Mouse (Mus musculus) embryonic facial prominence, embryonic 15.5 days (tissue): Measurements from ENCODE around the gene Sap25. TPM values are rescaled to one million over a fixed set of nuclear protein-coding genes. Genes with fewer than 3 reads are reported as not detected.

Source experiments
- ATAC-seq: fragments of 200-750 bp; cut with Nextera tagmentation; 2 replicates; pipeline ENCODE4 v1.8.0; 2017; ENCODE audit warnings: low read depth, moderate TSS enrichment; ENCODE audit not compliant: insufficient number of reproducible peaks, low FRiP score, low TSS enrichment
- H3K27ac ChIP-seq: fragments of 300-500 bp; sonication (generic); replicated peaks from 2 replicates; pipeline ENCODE4 v1.5.1; 2015; ENCODE audit warnings: mild to moderate bottlenecking, inconsistent platforms
- H3K27me3 ChIP-seq: fragments of 300-500 bp; sonication (generic); 2 replicates; pipeline ENCODE4 v1.6.1; 2015; ENCODE audit warnings: inconsistent platforms
- H3K36me3 ChIP-seq: fragments of 300-500 bp; sonication (generic); 2 replicates; pipeline ENCODE4 v1.6.1; 2015; ENCODE audit warnings: mild to moderate bottlenecking, inconsistent platforms
- H3K4me1 ChIP-seq: fragments of 300-500 bp; sonication (generic); 2 replicates; pipeline ENCODE4 v1.6.1; 2015; ENCODE audit warnings: inconsistent platforms
- H3K4me2 ChIP-seq: fragments of 300-500 bp; sonication (generic); replicated peaks from 2 replicates; pipeline ENCODE4 v1.6.1; 2015; ENCODE audit warnings: mild to moderate bottlenecking, inconsistent platforms
- H3K4me3 ChIP-seq: fragments of 300-500 bp; sonication (generic); replicated peaks from 2 replicates; pipeline ENCODE4 v1.5.1; 2015; ENCODE audit warnings: mild to moderate bottlenecking, inconsistent platforms
- H3K9ac ChIP-seq: fragments of 300-500 bp; sonication (generic); 2 replicates; pipeline ENCODE4 v1.6.1; 2015; ENCODE audit warnings: inconsistent platforms
- H3K9me3 ChIP-seq: fragments of 300-500 bp; sonication (generic); replicated peaks from 2 replicates; pipeline ENCODE4 v1.6.1; 2016; ENCODE audit warnings: inconsistent platforms
- WGBS: fragments of 180-500 bp; shearing (Covaris S2); methylation state at CpG from one replicate; pipeline ENCODE4 v1.1.7; 2015; 5-methylcytosine and 5-hydroxymethylcytosine counted together
- polyA plus RNA-seq: library from polyadenylated mRNA; unstranded; fragments of >200 nt; fragmentation: Nextera tagmentation; extraction: Ambion mirVana; gene quantifications from 2 replicates; pipeline ENCODE4 v1.2.1, GENCODE M21; 2015

The Sap25 gene
- polyA plus RNA-seq, 1 experiment from 2014 or later = 10.2 TPM

GRCm38 (mm10) chr5:137628498-137629305 lies 12.4 kb upstream of the Sap25 start, which contains the start of the genes Fbxo24, Lrch4 and Gm20605:
Gene Fbxo24, minus strand, starts transcription at chr5:137629002.
Gene Lrch4, plus strand, starts transcription at chr5:137629121.
Gene Gm20605, plus strand, starts transcription at chr5:137629175.
- Histone ChIP-seq H3K27ac (peak within 1 kb of the TSS; percentile 92), H3K4me1 (peaks cover 47% of the 10 kb centered on the region), H3K9me3 (no peaks in the 10 kb centered on the region), H3K4me3 (peak within 1 kb of the TSS; percentile 99), H3K9ac (peak within 1 kb of the TSS; percentile 87), H3K36me3 (peaks cover 11% of the 10 kb centered on the region), H3K27me3 (no peaks in the 10 kb centered on the region), H3K4me2 (peak within 1 kb of the TSS; percentile 91)
- WGBS = under 1% methylated on average over 45 of the region's 46 CpGs
- ATAC-seq = peak; percentile 98

DNA sequence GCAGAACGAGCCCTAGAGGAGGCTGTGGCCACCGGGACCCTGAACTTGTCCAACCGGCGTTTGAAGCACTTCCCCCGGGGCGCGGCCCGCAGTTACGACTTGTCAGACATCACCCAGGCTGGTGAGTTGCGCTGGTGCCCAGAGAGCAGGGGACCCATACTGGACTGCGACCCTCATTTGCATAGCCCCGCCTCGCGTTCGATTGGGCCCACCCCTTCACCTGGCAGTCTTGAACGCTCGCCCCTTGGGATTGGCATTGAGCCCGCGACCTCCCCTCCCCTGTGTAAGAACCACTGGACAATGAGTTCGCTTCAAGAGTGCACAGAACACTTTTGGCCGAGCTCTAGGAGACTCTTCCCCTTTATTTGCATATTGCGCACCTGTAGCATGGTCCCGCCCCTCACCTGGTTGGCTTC lies 11.8 kb upstream of the Sap25 start:
- peak overlapping the region; percentile 87 for H3K9ac ChIP-seq
- no peaks in the 10 kb centered on the region for H3K27me3 ChIP-seq
- peak overlapping the region; percentile 91 for H3K4me2 ChIP-seq
- peak overlapping the region; percentile 99 for H3K4me3 ChIP-seq
- H3K9me3 ChIP-seq = no peaks in the 10 kb centered on the region
- H3K4me1 ChIP-seq = peaks cover 52% of the 10 kb centered on the region
- H3K36me3 ChIP-seq = peaks cover 17% of the 10 kb centered on the region
- H3K27ac ChIP-seq = peak overlapping the region; percentile 92
- WGBS = under 1% methylated on average over 23 of the region's 23 CpGs
- ATAC-seq = no peak

DNA sequence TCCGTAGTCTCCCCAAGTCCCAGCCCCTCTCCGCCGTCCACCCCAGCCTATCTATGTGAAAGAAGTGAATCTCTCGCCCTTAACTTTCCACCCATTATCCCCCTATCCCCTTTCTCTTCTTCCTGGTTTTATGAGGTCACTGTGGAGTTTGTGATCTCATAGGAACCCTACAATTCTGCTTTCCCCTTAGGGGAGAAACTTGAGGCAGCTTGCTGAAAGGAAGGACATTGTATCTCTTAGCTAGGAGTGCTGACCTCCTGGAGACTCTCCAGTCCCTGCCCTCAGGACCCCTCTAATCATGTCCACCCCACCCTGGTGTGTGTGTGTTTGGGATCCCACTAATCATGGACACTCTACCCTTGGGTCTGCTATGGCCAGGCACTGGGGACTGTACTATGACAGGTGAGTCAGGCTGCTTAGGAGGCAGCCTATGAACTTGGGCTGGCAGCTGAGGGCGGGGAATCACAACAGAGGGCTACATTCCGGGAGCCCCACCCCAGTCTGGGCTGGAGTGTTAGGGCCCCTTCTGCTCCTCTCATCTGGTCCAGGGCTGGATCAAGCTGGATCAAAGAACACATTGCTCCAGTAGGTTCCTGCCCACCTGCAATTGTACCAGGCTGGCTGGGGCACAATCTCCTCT lies 11.1 kb upstream of the Sap25 start:
- H3K4me3 ChIP-seq = peak overlapping the region; percentile 99
- H3K36me3 ChIP-seq = peaks cover 17% of the 10 kb centered on the region
- no peaks in the 10 kb centered on the region for H3K9me3 ChIP-seq
- no peak for ATAC-seq
- H3K4me2 ChIP-seq = peak overlapping the region; percentile 91
- H3K27ac ChIP-seq = peak overlapping the region; percentile 92
- H3K4me1 ChIP-seq = peaks cover 52% of the 10 kb centered on the region
- H3K9ac ChIP-seq = peak overlapping the region; percentile 87; the same call in 1 of the 2 replicates
- 13% methylated on average over 6 of the region's 6 CpGs for WGBS
- no peaks in the 10 kb centered on the region for H3K27me3 ChIP-seq

DNA sequence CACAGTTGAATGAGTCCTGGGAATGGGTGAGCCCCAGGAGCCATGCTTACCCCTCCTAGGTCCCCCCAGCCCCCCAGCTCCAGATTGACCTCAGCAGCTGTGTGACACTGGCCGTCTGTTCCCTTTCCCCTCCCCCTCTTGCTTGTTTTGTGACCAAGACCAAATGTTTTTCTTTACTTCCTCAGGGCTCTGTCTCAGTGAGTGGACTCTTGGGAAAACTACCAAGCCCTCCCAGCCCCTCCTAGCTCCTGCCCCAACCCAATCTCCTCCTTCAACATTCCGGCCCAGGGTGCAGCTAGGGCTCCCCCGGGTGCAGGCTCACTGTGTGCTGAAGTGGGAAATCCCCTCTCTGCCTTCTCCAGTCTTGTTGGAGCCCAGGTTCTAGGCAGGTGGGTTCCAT lies 10.5 kb upstream of the Sap25 start:
- peaks cover 23% of the 10 kb centered on the region for H3K36me3 ChIP-seq
- ATAC-seq = no peak
- H3K27ac ChIP-seq = peak overlapping the region; percentile 92
- 23% methylated on average over 3 of the region's 3 CpGs for WGBS
- no peaks in the 10 kb centered on the region for H3K9me3 ChIP-seq
- H3K4me2 ChIP-seq = peak overlapping the region; percentile 91
- H3K4me3 ChIP-seq = peak overlapping the region; percentile 99
- 0 out of 2 replicates have a peak overlapping the region, but pooled peaks have one; percentile 2 for H3K9ac ChIP-seq
- peaks cover 52% of the 10 kb centered on the region for H3K4me1 ChIP-seq
- no peaks in the 10 kb centered on the region for H3K27me3 ChIP-seq

- no peaks in the 10 kb centered on the region for H3K27me3 ChIP-seq
- H3K4me2 ChIP-seq = peak overlapping the region; percentile 91
- 0 out of 2 replicates have a peak overlapping the region, but pooled peaks have one; percentile 2 for H3K9ac ChIP-seq
- no peak for ATAC-seq
- no peaks in the 10 kb centered on the region for H3K9me3 ChIP-seq
- peaks cover 52% of the 10 kb centered on the region for H3K4me1 ChIP-seq
- H3K27ac ChIP-seq = peak overlapping the region; percentile 92
- peaks cover 28% of the 10 kb centered on the region for H3K36me3 ChIP-seq
- WGBS = 58% methylated on average over 9 of the region's 9 CpGs
- peak overlapping the region; percentile 99 for H3K4me3 ChIP-seq
These were observed 10.0 kb upstream of the Sap25 start for GRCm38 (mm10) chr5:137631171-137631570.

GRCm38 (mm10) chr5:137631591-137631990 lies 9.5 kb upstream of the Sap25 start:
- H3K9ac ChIP-seq = no peak overlapping the region
- no peak for ATAC-seq
- H3K27ac ChIP-seq = peak overlapping the region; percentile 92
- H3K4me3 ChIP-seq = 0 out of 2 replicates have a peak overlapping the region, but pooled peaks have one; percentile 6
- H3K36me3 ChIP-seq = peaks cover 33% of the 10 kb centered on the region
- no peaks in the 10 kb centered on the region for H3K27me3 ChIP-seq
- H3K4me2 ChIP-seq = peak overlapping the region; percentile 91; the same call in 1 of the 2 replicates
- no peaks in the 10 kb centered on the region for H3K9me3 ChIP-seq
- H3K4me1 ChIP-seq = peaks cover 52% of the 10 kb centered on the region
- WGBS = 58% methylated on average over 4 of the region's 4 CpGs

GRCm38 (mm10) chr5:137633397-137634084 lies 7.6 kb upstream of the Sap25 start:
- no peaks in the 10 kb centered on the region for H3K27me3 ChIP-seq
- peak overlapping the region; percentile 34; the same call in 1 of the 2 replicates for H3K27ac ChIP-seq
- no peaks in the 10 kb centered on the region for H3K9me3 ChIP-seq
- H3K4me1 ChIP-seq = peaks cover 46% of the 10 kb centered on the region
- ATAC-seq = no peak
- H3K36me3 ChIP-seq = peaks cover 52% of the 10 kb centered on the region
- H3K4me2 ChIP-seq = 0 out of 2 replicates have a peak overlapping the region, but pooled peaks have one; percentile 4
- no peak overlapping the region for H3K9ac ChIP-seq
- WGBS = 58% methylated on average over 12 of the region's 12 CpGs
- H3K4me3 ChIP-seq = no peak overlapping the region

GRCm38 (mm10) chr5:137639472-137639871 lies 1.7 kb upstream of the Sap25 start:
- ATAC-seq = no peak
- H3K27me3 ChIP-seq = peaks cover 13% of the 10 kb centered on the region
- WGBS = 67% methylated on average over 7 of the region's 7 CpGs
- no peak overlapping the region for H3K9ac ChIP-seq
- H3K4me2 ChIP-seq = no peak overlapping the region
- H3K36me3 ChIP-seq = peaks cover 68% of the 10 kb centered on the region
- H3K27ac ChIP-seq = no peak overlapping the region
- H3K4me3 ChIP-seq = no peak overlapping the region
- H3K9me3 ChIP-seq = no peaks in the 10 kb centered on the region
- H3K4me1 ChIP-seq = 0 out of 2 replicates have a peak, but pooled peaks cover 4% of the 10 kb centered on the region

DNA sequence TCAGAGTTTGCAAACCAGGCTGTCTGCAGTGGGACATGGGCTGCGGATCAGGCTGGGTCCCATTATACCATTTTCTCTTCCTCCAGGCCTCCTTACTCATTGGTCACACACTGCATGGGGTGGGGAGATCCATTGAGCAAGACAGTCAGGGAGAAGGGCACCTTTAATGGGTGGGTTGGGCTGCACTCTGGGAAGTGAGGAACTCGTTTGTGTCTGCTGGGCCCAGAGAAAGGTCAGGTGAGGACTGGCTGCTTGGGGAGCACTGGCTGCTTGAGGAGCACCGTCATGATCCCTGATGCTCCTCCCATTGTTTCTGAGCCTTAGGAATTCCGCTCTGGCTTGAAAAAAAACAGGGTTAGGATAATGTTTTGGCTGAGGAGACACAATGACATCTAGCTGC lies 1.8 kb downstream of the Sap25 start:
- WGBS = 44% methylated on average over 4 of the region's 4 CpGs
- no peak overlapping the region for H3K4me2 ChIP-seq

GRCm38 (mm10) chr5:137644484-137644883 lies 3.4 kb downstream of the Sap25 start:
- Histone ChIP-seq H3K4me2 (no peak overlapping the region), H3K9ac (no peak overlapping the region), H3K36me3 (peaks cover 24% of the 10 kb centered on the region), H3K27ac (no peak overlapping the region), H3K4me1 (peaks cover 27% of the 10 kb centered on the region), H3K27me3 (peaks cover 34% of the 10 kb centered on the region), H3K4me3 (no peak overlapping the region), H3K9me3 (no peaks in the 10 kb centered on the region)
- ATAC-seq = no peak
- WGBS = 39% methylated on average over 19 of the region's 19 CpGs

More for the DNA sequence above, 1.8 kb downstream of the Sap25 start:
- ATAC-seq = no peak
- Histone ChIP-seq H3K4me3 (no peak overlapping the region), H3K27ac (no peak overlapping the region), H3K4me1 (peaks cover 18% of the 10 kb centered on the region), H3K36me3 (peaks cover 39% of the 10 kb centered on the region), H3K27me3 (peaks cover 34% of the 10 kb centered on the region), H3K9ac (no peak overlapping the region), H3K9me3 (no peaks in the 10 kb centered on the region)
